Comparison of ENCODE assay signal across 30 mouse cellular contexts in genomic region chr1:20398319-20398718, GRCm38 (mm10).
DNase-seq lines count a peak whose midpoint lies in the region; ATAC-seq and TF ChIP-seq lines count a peak whose summit lies in the region.
"Had no signal": no experiment of that assay in that cellular context is flagged by ENCODE, and none has a peak within 500 bp of the region (broad histone marks: within the 10 kb centered on the region; RNA-seq: fewer than 3 reads in every experiment).

No protein-coding gene starts in this region.

- ATAC-seq in kidney, embryonic 16.5 days (ENCODE audit: low FRiP score, low TSS enrichment), result peak; percentile 78
- ATAC-seq in lung, embryonic 14.5 days (ENCODE audit: insufficient read depth), result peak; percentile 41; the same call in 1 of the 2 replicates
- ATAC-seq in Patski, result peak; percentile 71
- ATAC-seq: forebrain, embryonic 15.5 days had no signal

- no peaks in the 10 kb centered on the region for H3K9me3 ChIP-seq in kidney, embryonic 16.5 days (ENCODE audit: low read length)
- H3K9me3 ChIP-seq in lung, embryonic 14.5 days (ENCODE audit: low read depth, low read length), result no peaks in the 10 kb centered on the region
- H3K9me3 ChIP-seq: embryonic facial prominence, embryonic 10.5 days; embryonic facial prominence, embryonic 13.5 days; forebrain, embryonic 12.5 days; forebrain, embryonic 15.5 days; G1E; heart, embryonic 12.5 days; heart, embryonic 15.5 days; hindbrain, embryonic 13.5 days had no signal

- 16% methylated on average over 4 of the region's 4 CpGs for WGBS in kidney, embryonic 16.5 days
- WGBS in lung, embryonic 14.5 days, result 49% methylated on average over 4 of the region's 4 CpGs

- in situ Hi-C loops in Patski (cut with MboI; ENCODE audit: low pct_unique_long_range_greater_than_20kb), result no loop called here

- H3K4me2 ChIP-seq in kidney, embryonic 16.5 days (replicated peaks; ENCODE audit: low read depth, low read length), result no peak overlapping the region
- no peak overlapping the region for H3K4me2 ChIP-seq in lung, embryonic 14.5 days
- H3K4me2 ChIP-seq: embryonic facial prominence, embryonic 13.5 days; forebrain, embryonic 12.5 days; forebrain, embryonic 15.5 days; heart, embryonic 12.5 days; heart, embryonic 15.5 days; hindbrain, embryonic 13.5 days had no signal

- no peak overlapping the region for H3K9ac ChIP-seq in kidney, embryonic 16.5 days (replicated peaks; ENCODE audit: low read length)
- no peak overlapping the region for H3K9ac ChIP-seq in lung, embryonic 14.5 days
- H3K9ac ChIP-seq: embryonic facial prominence, embryonic 13.5 days; forebrain, embryonic 12.5 days; forebrain, embryonic 15.5 days; heart, embryonic 12.5 days; heart, embryonic 15.5 days; hindbrain, embryonic 13.5 days had no signal

- DNase-seq in kidney, adult 8-10 months, result peak; percentile 5 to 24
- no peak for DNase-seq in kidney, postnatal 10 days
- DNase-seq in kidney, postnatal 4 days, result no peak
- no peak for DNase-seq in lung, embryonic 14.5 days
- DNase-seq in lung, postnatal 4 days, result no peak
- DNase-seq in Patski (ENCODE audit: low read depth, low spot score), result peak; percentile 7
- DNase-seq: adrenal gland, adult 2 months; adrenal gland, postnatal 14 days; B cell, adult 2 months; cerebellum, adult 11 months; cerebellum, adult 8-10 months; cerebellum, postnatal 10 days; cerebellum, postnatal 36 days; embryo, embryonic 11 days; gastrocnemius, postnatal 25 days; heart, adult 18-20 months; heart, postnatal 10 days; heart, postnatal 36 days had no signal

- POLR2A ChIA-PET in Patski (lab: Charles Lee), result interaction anchor here (1.5 kb wide), 1 partner anchor 17 kb away, joined by 3 read pairs; no protein-coding TSS in a partner anchor

- no peak overlapping the region for H3K27ac ChIP-seq in kidney, embryonic 16.5 days (ENCODE audit: low read length)
- no peak overlapping the region for H3K27ac ChIP-seq in lung, embryonic 14.5 days (ENCODE audit: low read depth)
- H3K27ac ChIP-seq: embryonic facial prominence, embryonic 10.5 days; embryonic facial prominence, embryonic 13.5 days; forebrain, embryonic 12.5 days; forebrain, embryonic 15.5 days; heart, embryonic 15.5 days; hindbrain, embryonic 10.5 days; hindbrain, embryonic 13.5 days had no signal

- H3K4me3 ChIP-seq in kidney, embryonic 16.5 days (ENCODE audit: low read length), result no peak overlapping the region
- no peak overlapping the region for H3K4me3 ChIP-seq in lung, embryonic 14.5 days (ENCODE audit: low read depth, low read length)
- H3K4me3 ChIP-seq: embryonic facial prominence, embryonic 10.5 days; embryonic facial prominence, embryonic 13.5 days; erythroblast, embryonic 14.5 days; forebrain, embryonic 12.5 days; forebrain, embryonic 15.5 days; heart, embryonic 12.5 days; heart, embryonic 15.5 days; hindbrain, embryonic 10.5 days; hindbrain, embryonic 13.5 days had no signal

- H3K36me3 ChIP-seq in kidney, embryonic 16.5 days (ENCODE audit: insufficient read depth, low read length), result no peaks in the 10 kb centered on the region
- H3K36me3 ChIP-seq in lung, embryonic 14.5 days (ENCODE audit: insufficient read depth), result no peaks in the 10 kb centered on the region
- H3K36me3 ChIP-seq: embryonic facial prominence, embryonic 10.5 days; embryonic facial prominence, embryonic 13.5 days; forebrain, embryonic 12.5 days; forebrain, embryonic 15.5 days; G1E; heart, embryonic 12.5 days; heart, embryonic 15.5 days; hindbrain, embryonic 10.5 days; hindbrain, embryonic 13.5 days had no signal

- no peaks in the 10 kb centered on the region for H3K4me1 ChIP-seq in kidney, embryonic 16.5 days (ENCODE audit: insufficient read depth, low read length)
- no peaks in the 10 kb centered on the region for H3K4me1 ChIP-seq in lung, embryonic 14.5 days (ENCODE audit: insufficient read depth)
- H3K4me1 ChIP-seq: embryonic facial prominence, embryonic 10.5 days; embryonic facial prominence, embryonic 13.5 days; forebrain, embryonic 12.5 days; forebrain, embryonic 15.5 days; heart, embryonic 12.5 days; heart, embryonic 15.5 days; hindbrain, embryonic 10.5 days; hindbrain, embryonic 13.5 days had no signal

- no peak for TF ChIP-seq CTCF in lung, embryonic 14.5 days (IDR thresholded peaks at IDR 0.05; ENCODE audit: low read depth)
- no peak for TF ChIP-seq CTCF in Patski (IDR thresholded peaks at IDR 0.05)

- H3K27me3 ChIP-seq in kidney, embryonic 16.5 days (ENCODE audit: insufficient read depth, low read length), result no peaks in the 10 kb centered on the region
- no peaks in the 10 kb centered on the region for H3K27me3 ChIP-seq in lung, embryonic 14.5 days (ENCODE audit: insufficient read depth, low read length)
- no peaks in the 10 kb centered on the region for H3K27me3 ChIP-seq in Patski
- H3K27me3 ChIP-seq: CH12.LX; embryonic facial prominence, embryonic 13.5 days; forebrain, embryonic 12.5 days; forebrain, embryonic 15.5 days; heart, embryonic 12.5 days; heart, embryonic 15.5 days; hindbrain, embryonic 13.5 days had no signal

- CTCF ChIA-PET in Patski (lab: Charles Lee), result interaction anchor here (1.1 to 1.7 kb wide), 3 partner anchors 9 to 33 kb away, joined by 3 to 4 read pairs (median 3); no protein-coding TSS in a partner anchor

Comparison
In these comparisons a context has a peak if more than half of its experiments do, and no peak if none do; other contexts are left out.
1. DNase-seq: peak in kidney, adult 8-10 months (2 of 2) and Patski (single experiment); none in kidney, postnatal 10 days (single experiment), kidney, postnatal 4 days (0 of 2), lung, embryonic 14.5 days (single experiment) and lung, postnatal 4 days (0 of 2).
2. Peak in every context shown above with its lines, with median percentiles within 50 percentile points of each other: ATAC-seq.